Mouse (Mus musculus) MEL (cell line): ENCODE measurements at regions not wholly inside any gene's neighbourhood (a gene's known extent, or its start where the extent isn't known, plus 50 kb on each side); places are given as distances from the start of the nearest gene placed in this dataset.
A peak's percentile ranks its signal among the peaks of the same experiment; 100 is the strongest.

ENCODE experiments used
- DNase-seq: peaks from one replicate; pipeline ENCODE4 v3.0.0; 2011; ENCODE audit warnings: low read depth, low spot score
- H3K27ac ChIP-seq: 2 replicates; pipeline ENCODE4 v1.5.1; 2012; ENCODE audit warnings: low read depth, mild to moderate bottlenecking, control low read depth, low read length, moderate library complexity; ENCODE audit not compliant: control insufficient read depth
- H3K27me3 ChIP-seq, 2 experiments: fragments of 150-350 bp in 1 of 2; sonication (generic) in 1 of 2; 2 replicates each; pipeline ENCODE4 v1.6.1; 2012; ENCODE audit warnings: low read length in 2 of 2, mild to moderate bottlenecking in 2 of 2, improper control_type of control experiment in 1 of 2, moderate library complexity in 1 of 2; ENCODE audit not compliant: insufficient read depth in 2 of 2, control insufficient read depth in 1 of 2
- H3K36me3 ChIP-seq, 2 experiments: 2 replicates each; pipeline ENCODE4 v1.6.1; 2012 to 2014; ENCODE audit warnings: low read length in 2 of 2, improper control_type of control experiment in 1 of 2, inconsistent platforms in 1 of 2, mild to moderate bottlenecking in 1 of 2; ENCODE audit not compliant: insufficient read depth in 2 of 2, control insufficient read depth in 1 of 2
- H3K4me1 ChIP-seq, 2 experiments: fragments of 150-350 bp in 1 of 2; sonication (generic) in 1 of 2; 2 replicates each; pipeline ENCODE4 v1.6.1; 2012; ENCODE audit warnings: low read length in 2 of 2, improper control_type of control experiment in 1 of 2, mild to moderate bottlenecking in 1 of 2; ENCODE audit not compliant: insufficient read depth in 2 of 2, control insufficient read depth in 1 of 2
- H3K4me3 ChIP-seq, 2 experiments: fragments of 150-350 bp in 1 of 2; sonication (generic) in 1 of 2; 2 replicates each; pipeline ENCODE4 v1.5.1; 2012; ENCODE audit warnings: low read depth in 2 of 2, low read length in 2 of 2, mild to moderate bottlenecking in 2 of 2, moderate library complexity in 2 of 2, control low read depth in 1 of 2, improper control_type of control experiment in 1 of 2; ENCODE audit not compliant: control insufficient read depth in 1 of 2, insufficient read depth in 1 of 2
- H3K79me2 ChIP-seq: 2 replicates; pipeline ENCODE4 v1.6.1; 2012; ENCODE audit warnings: mild to moderate bottlenecking, low read length, moderate library complexity; ENCODE audit not compliant: control insufficient read depth, poor library complexity, insufficient read depth
- H3K9ac ChIP-seq: 2 replicates; pipeline ENCODE4 v1.6.1; 2012; ENCODE audit warnings: low read depth, mild to moderate bottlenecking, control low read depth, low read length, moderate library complexity; ENCODE audit not compliant: control insufficient read depth, poor library complexity, severe bottlenecking
- H3K9me3 ChIP-seq: fragments of 150-350 bp; sonication (generic); replicated peaks from 2 replicates; pipeline ENCODE4 v1.6.1; 2012; ENCODE audit warnings: mild to moderate bottlenecking, low read length, improper control_type of control experiment, moderate library complexity; ENCODE audit not compliant: insufficient read depth
- CHD1 ChIP-seq: IDR thresholded peaks from 2 replicates; pipeline ENCODE4 v1.6.1; 2012; ENCODE audit warnings: low read depth, mild to moderate bottlenecking, inconsistent platforms, low read length, improper control_type of control experiment
- CHD2 ChIP-seq: IDR thresholded peaks from 2 replicates; pipeline ENCODE4 v1.6.1; 2011; ENCODE audit warnings: low read length, improper control_type of control experiment
- CTCF ChIP-seq, 3 experiments: IDR thresholded peaks in 2 of 3; conservative IDR thresholded peaks in 1 of 3; 2 replicates each; pipeline ENCODE4 v1.5.1; 2011 to 2012; ENCODE audit warnings: low read length in 3 of 3, low read depth in 2 of 3, mild to moderate bottlenecking in 2 of 3, improper control_type of control experiment in 1 of 3, inconsistent platforms in 1 of 3, mixed read lengths in 1 of 3, moderate library complexity in 1 of 3; ENCODE audit not compliant: control insufficient read depth in 1 of 3, insufficient read depth in 1 of 3, poor library complexity in 1 of 3, severe bottlenecking in 1 of 3
- E2F4 ChIP-seq: IDR thresholded peaks from 2 replicates; pipeline ENCODE4 v1.6.1; 2011; ENCODE audit warnings: low read depth, low read length, improper control_type of control experiment, borderline replicate concordance
- ELF1 ChIP-seq: IDR thresholded peaks from 2 replicates; pipeline ENCODE4 v1.6.1; 2014; ENCODE audit warnings: low read depth, mild to moderate bottlenecking, inconsistent platforms, low read length, improper control_type of control experiment, moderate library complexity
- ETS1 ChIP-seq: IDR thresholded peaks from 2 replicates; pipeline ENCODE4 v1.6.1; 2012; ENCODE audit warnings: low read depth, mild to moderate bottlenecking, inconsistent platforms, low read length, improper control_type of control experiment, moderate library complexity
- GABPA ChIP-seq: IDR thresholded peaks from 2 replicates; pipeline ENCODE4 v1.6.1; 2012; ENCODE audit warnings: low read depth, mild to moderate bottlenecking, inconsistent platforms, low read length, improper control_type of control experiment, moderate library complexity
- HCFC1 ChIP-seq: IDR thresholded peaks from 2 replicates; pipeline ENCODE4 v1.6.1; 2012; ENCODE audit warnings: low read depth, mild to moderate bottlenecking, inconsistent platforms, low read length, improper control_type of control experiment, moderate library complexity
- KAT2A ChIP-seq: conservative IDR thresholded peaks from 2 replicates; pipeline ENCODE4 v1.6.1; 2012; ENCODE audit warnings: low read depth, low read length, improper control_type of control experiment, inconsistent platforms
- MAX ChIP-seq: IDR thresholded peaks from 2 replicates; pipeline ENCODE4 v1.6.1; 2011; ENCODE audit warnings: low read length, improper control_type of control experiment
- MXI1 ChIP-seq: IDR thresholded peaks from 2 replicates; pipeline ENCODE4 v1.6.1; 2011; ENCODE audit warnings: mild to moderate bottlenecking, low read depth, low read length, improper control_type of control experiment
- MYB ChIP-seq: IDR thresholded peaks from 2 replicates; pipeline ENCODE4 v1.6.1; 2011; ENCODE audit warnings: mild to moderate bottlenecking, low read depth, low read length, improper control_type of control experiment
- NELFE ChIP-seq: IDR thresholded peaks from 2 replicates; pipeline ENCODE4 v1.6.1; 2011; ENCODE audit warnings: low read depth, low read length, improper control_type of control experiment
- NRF1 ChIP-seq: IDR thresholded peaks from 2 replicates; pipeline ENCODE4 v1.6.1; 2014; ENCODE audit warnings: low read depth, mild to moderate bottlenecking, inconsistent platforms, low read length, improper control_type of control experiment, moderate library complexity; ENCODE audit not compliant: poor library complexity, insufficient read depth, severe bottlenecking
- POLR2A ChIP-seq, 2 experiments: IDR thresholded peaks; 2 replicates each; pipeline ENCODE4 v1.6.1; 2011 to 2012; ENCODE audit warnings: low read length in 2 of 2, mild to moderate bottlenecking in 2 of 2, control low read depth in 1 of 2, improper control_type of control experiment in 1 of 2, low read depth in 1 of 2, moderate library complexity in 1 of 2; ENCODE audit not compliant: control insufficient read depth in 1 of 2, insufficient read depth in 1 of 2, poor library complexity in 1 of 2
- RAD21 ChIP-seq: IDR thresholded peaks from 2 replicates; pipeline ENCODE4 v1.6.1; 2011; ENCODE audit warnings: mild to moderate bottlenecking, low read depth, low read length, improper control_type of control experiment
- RCOR1 ChIP-seq: IDR thresholded peaks from 2 replicates; pipeline ENCODE4 v1.6.1; 2012; ENCODE audit warnings: low read depth, mild to moderate bottlenecking, inconsistent platforms, low read length, improper control_type of control experiment
- SIN3A ChIP-seq: IDR thresholded peaks from 2 replicates; pipeline ENCODE4 v1.6.1; 2012; ENCODE audit warnings: low read length, improper control_type of control experiment, inconsistent platforms
- TBP ChIP-seq: IDR thresholded peaks from 2 replicates; pipeline ENCODE4 v1.8.0; 2011; ENCODE audit warnings: low read depth, low read length, improper control_type of control experiment
- UBTF ChIP-seq: IDR thresholded peaks from 2 replicates; pipeline ENCODE4 v1.6.1; 2012; ENCODE audit warnings: low read depth, mild to moderate bottlenecking, inconsistent platforms, low read length, improper control_type of control experiment, moderate library complexity, borderline replicate concordance; ENCODE audit not compliant: insufficient read depth
- USF1 ChIP-seq: IDR thresholded peaks from 2 replicates; pipeline ENCODE4 v1.6.1; 2014; ENCODE audit warnings: low read depth, mild to moderate bottlenecking, inconsistent platforms, low read length, improper control_type of control experiment, moderate library complexity
- USF2 ChIP-seq, 2 experiments: IDR thresholded peaks; 2 replicates each; pipeline ENCODE4 v1.6.1; 2011 to 2012; ENCODE audit warnings: improper control_type of control experiment in 2 of 2, low read length in 2 of 2, borderline replicate concordance in 1 of 2, inconsistent platforms in 1 of 2, low read depth in 1 of 2, mild to moderate bottlenecking in 1 of 2; ENCODE audit not compliant: insufficient read depth in 1 of 2
- ZC3H11A ChIP-seq: IDR thresholded peaks from 2 replicates; pipeline ENCODE4 v1.6.1; 2012; ENCODE audit warnings: low read depth, mild to moderate bottlenecking, inconsistent platforms, low read length, improper control_type of control experiment
- ZKSCAN1 ChIP-seq: IDR thresholded peaks from 2 replicates; pipeline ENCODE4 v1.6.1; 2012; ENCODE audit warnings: low read depth, mild to moderate bottlenecking, inconsistent platforms, low read length, improper control_type of control experiment, moderate library complexity
- ZNF384 ChIP-seq: IDR thresholded peaks from 2 replicates; pipeline ENCODE4 v1.6.1; 2012; ENCODE audit warnings: low read depth, mild to moderate bottlenecking, inconsistent platforms, low read length, improper control_type of control experiment

GRCm38 (mm10) chr15:37099927-37100766 is 92.6 kb upstream of the Zfp706 start (continued):
- TF ChIP-seq MXI1 (peak; percentile 93), ELF1 (peak; percentile 59; the same call in 1 of the 2 replicates), USF2 (IDR thresholded peaks at IDR 0.05; ENCODE audit: borderline replicate concordance in 1 of 2, insufficient read depth in 1 of 2, low read depth in 1 of 2, low read length in 2 of 2) (no peak), ZNF384 (peak; percentile 100), RAD21 (peak; percentile 48), TBP (peak; percentile 70), USF1 (peak; percentile 82), ETS1 (peak; percentile 97), POLR2A (IDR thresholded peaks at IDR 0.05; ENCODE audit: control insufficient read depth in 1 of 2, insufficient read depth in 1 of 2, low read depth in 1 of 2, low read length in 2 of 2, poor library complexity in 1 of 2) (peak in 1 of 2 experiments; percentile 33; a peak in 1 of 4 replicates), NELFE (no peak), MYB (no peak), UBTF (no peak), SIN3A (peak; percentile 98)

- peaks cover 0 to 15% of the 10 kb centered on the region in 2 experiments; a peak in 2 of 4 replicates for H3K36me3 ChIP-seq
- no peak overlapping the region for H3K9ac ChIP-seq
- H3K9me3 ChIP-seq, result no peaks in the 10 kb centered on the region
- H3K27me3 ChIP-seq, result no peaks in the 10 kb centered on the region
- H3K4me3 ChIP-seq, result no peak overlapping the region
- DNase-seq, result no peak
- TF ChIP-seq ZC3H11A, result no peak
- TF ChIP-seq E2F4, result no peak
- no peak for TF ChIP-seq USF2 (IDR thresholded peaks at IDR 0.05; ENCODE audit: borderline replicate concordance in 1 of 2, insufficient read depth in 1 of 2, low read depth in 1 of 2, low read length in 2 of 2)
- no peak for TF ChIP-seq MAX
- TF ChIP-seq CHD2, result no peak
- no peak for TF ChIP-seq CHD1
- no peak for TF ChIP-seq TBP
- TF ChIP-seq GABPA, result no peak
- TF ChIP-seq ZKSCAN1, result no peak
- no peak for TF ChIP-seq RCOR1
- TF ChIP-seq NRF1, result no peak
- no peak for TF ChIP-seq CTCF (IDR thresholded peaks at IDR 0.05 in 2 of 3, conservative IDR thresholded peaks at IDR 0.05 in 1 of 3; ENCODE audit: control insufficient read depth in 1 of 3, insufficient read depth in 1 of 3, low read depth in 2 of 3, low read length in 3 of 3, poor library complexity in 1 of 3, severe bottlenecking in 1 of 3)
- TF ChIP-seq KAT2A, result no peak
- TF ChIP-seq ETS1, result no peak
- no peak for TF ChIP-seq ZNF384
- no peak for TF ChIP-seq HCFC1
- H3K27ac ChIP-seq, result peak overlapping the region; percentile 65
- H3K79me2 ChIP-seq, result no peaks in the 10 kb centered on the region
- peaks cover 15 to 16% of the 10 kb centered on the region in 2 experiments; a peak in 3 of 4 replicates for H3K4me1 ChIP-seq
Observed at GRCm38 (mm10) chr15:37099176-37099575, 91.6 kb upstream of the Zfp706 start.
